Mouse (Mus musculus) lung, adult 2 months (tissue): ENCODE data around the gene Tmem220.

Experiments
- CTCF ChIP-seq: fragments of 200-500 bp; IDR thresholded peaks from 2 replicates; pipeline ENCODE4 v1.5.1; 2011; ENCODE audit warnings: mild to moderate bottlenecking, low read length, control low read depth; ENCODE audit not compliant: insufficient read depth
- POLR2A ChIP-seq: fragments of 200-500 bp; IDR thresholded peaks from 2 replicates; pipeline ENCODE4 v1.6.1; 2011; ENCODE audit warnings: low read depth, mild to moderate bottlenecking, control low read depth, low read length, borderline replicate concordance; ENCODE audit errors: extremely low read depth

- TF ChIP-seq POLR2A, result no peak; the same call in 1 of the 2 replicates
- no peak for TF ChIP-seq CTCF
Observed at GRCm38 (mm10) chr11:67044959-67045358, 20.0 kb downstream of the Tmem220 start.
